Mouse (Mus musculus): Measurements from ENCODE around the gene Ptpn4.

GRCm38 (mm10) chr1:119681663-119682213 is 155.7 kb downstream of the Ptpn4 start:
- TF ChIP-seq CTCF (conservative IDR thresholded peaks at IDR 0.05; ENCODE audit: low read length) (no peak), NANOG (IDR thresholded peaks at IDR 0.05; ENCODE audit: borderline replicate concordance, low read length) (no peak), POU5F1 (IDR thresholded peaks at IDR 0.05; ENCODE audit: borderline replicate concordance, low read length) (no peak)
